Mouse (Mus musculus) stomach, embryonic 14.5 days (tissue): ENCODE measurements around the gene Iqschfp. TPM values are rescaled to one million over a fixed set of nuclear protein-coding genes. Genes with fewer than 3 reads are reported as not detected.
A peak's percentile ranks its signal among the peaks of the same experiment; 100 is the strongest.

Experiments used
- ATAC-seq: fragments of 200-750 bp; cut with Nextera tagmentation; 2 replicates; pipeline ENCODE4 v1.8.0; 2017; ENCODE audit warnings: low read depth, moderate TSS enrichment; ENCODE audit not compliant: insufficient number of reproducible peaks, insufficient read depth, low FRiP score
- H3K27ac ChIP-seq: fragments of 300-500 bp; sonication (generic); 2 replicates; pipeline ENCODE4 v1.5.1; 2014; ENCODE audit warnings: mild to moderate bottlenecking, low read length, moderate library complexity, mixed read lengths
- H3K27me3 ChIP-seq: fragments of 300-500 bp; sonication (generic); 2 replicates; pipeline ENCODE4 v1.6.1; 2014; ENCODE audit warnings: low read length, control low read depth, mixed read lengths; ENCODE audit not compliant: control insufficient read depth, insufficient read depth
- H3K36me3 ChIP-seq: fragments of 300-500 bp; sonication (generic); 2 replicates; pipeline ENCODE4 v1.6.1; 2014; ENCODE audit warnings: mild to moderate bottlenecking, control low read depth, low read length, moderate library complexity, mixed read lengths; ENCODE audit not compliant: control insufficient read depth, insufficient read depth
- H3K4me1 ChIP-seq: fragments of 300-500 bp; sonication (generic); 2 replicates; pipeline ENCODE4 v1.6.1; 2014; ENCODE audit warnings: low read length, control low read depth, mixed read lengths; ENCODE audit not compliant: control insufficient read depth, insufficient read depth
- H3K4me2 ChIP-seq: fragments of 300-500 bp; sonication (generic); replicated peaks from 2 replicates; pipeline ENCODE4 v1.6.1; 2014; ENCODE audit warnings: low read depth, low read length, control low read depth
- H3K4me3 ChIP-seq: fragments of 300-500 bp; sonication (generic); 2 replicates; pipeline ENCODE4 v1.5.1; 2014; ENCODE audit warnings: low read depth, low read length, control low read depth
- H3K9ac ChIP-seq: fragments of 300-500 bp; sonication (generic); replicated peaks from 2 replicates; pipeline ENCODE4 v1.6.1; 2014; ENCODE audit warnings: low read depth, mild to moderate bottlenecking, control low read depth, low read length, moderate library complexity, mixed read lengths
- H3K9me3 ChIP-seq: fragments of 300-500 bp; sonication (generic); 2 replicates; pipeline ENCODE4 v1.6.1; 2016; ENCODE audit warnings: low read depth, low read length, control low read depth; ENCODE audit not compliant: control insufficient read depth
- WGBS: fragments of 180-500 bp; shearing (Covaris S2); extraction: QIAGEN DNeasy Blood & Tissue Kit; methylation state at CpG from one replicate; pipeline ENCODE4 v1.1.7; 2014; 5-methylcytosine and 5-hydroxymethylcytosine counted together
- polyA plus RNA-seq: library from polyadenylated mRNA; unstranded; fragments of >200 nt; fragmentation: Nextera tagmentation; extraction: Ambion mirVana; gene quantifications from 2 replicates; pipeline ENCODE4 v1.2.1, GENCODE M21; 2014

Iqschfp gene
- polyA plus RNA-seq, 1 experiment from 2014 or later: 0.20 TPM

GRCm38 (mm10) chr3:68512327-68512726 lies 620.3 kb downstream of the Iqschfp start:
- 55% methylated on average over 11 of the region's 11 CpGs for WGBS
- no peaks in the 10 kb centered on the region for H3K36me3 ChIP-seq
- no peak for ATAC-seq

DNA sequence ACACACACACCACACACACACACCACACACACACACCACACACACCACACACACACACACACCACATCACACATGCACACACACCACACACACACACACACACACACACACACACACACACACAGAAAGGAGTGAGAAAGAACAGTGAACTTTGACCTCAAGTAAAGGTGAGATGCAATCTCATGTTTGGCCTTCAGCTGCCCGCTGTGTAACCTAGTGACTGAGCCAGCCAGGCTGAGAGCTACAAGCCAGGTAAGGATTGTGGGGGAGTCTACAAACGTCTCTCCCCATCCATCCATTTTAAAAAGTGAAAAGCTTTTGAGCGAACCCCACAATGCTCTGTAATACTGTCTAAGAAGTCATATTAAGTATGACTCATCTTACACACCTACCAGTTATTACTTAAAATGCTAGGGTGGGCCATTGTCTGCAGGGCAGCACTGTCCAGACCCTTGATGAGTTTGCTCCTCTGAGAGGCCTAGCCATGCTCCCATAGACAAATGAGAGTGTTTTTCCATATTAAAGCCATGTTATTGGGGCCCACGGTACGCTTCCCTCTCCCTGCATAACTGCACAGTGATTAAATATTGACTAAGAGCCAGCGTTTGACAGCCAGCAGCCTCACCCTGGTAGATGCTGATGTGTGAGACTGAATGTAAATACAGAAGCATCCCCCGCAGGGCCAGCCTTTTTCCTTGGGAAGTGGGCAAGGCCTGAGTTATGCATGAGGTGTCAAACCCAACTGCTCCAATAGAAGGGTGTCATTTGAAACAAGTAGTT lies 621.5 kb downstream of the Iqschfp start:
- Histone ChIP-seq H3K4me3 (no peak overlapping the region), H3K4me2 (no peak overlapping the region), H3K9ac (no peak overlapping the region), H3K9me3 (no peaks in the 10 kb centered on the region), H3K27me3 (no peaks in the 10 kb centered on the region), H3K36me3 (no peaks in the 10 kb centered on the region), H3K4me1 (0 out of 2 replicates have a peak, but pooled peaks cover 3% of the 10 kb centered on the region), H3K27ac (no peak overlapping the region)
- WGBS: 28% methylated on average over 7 of the region's 7 CpGs
- ATAC-seq: 0 out of 2 replicates have a peak, but pooled peaks have one; percentile 46

More at GRCm38 (mm10) chr3:68512327-68512726, 620.3 kb downstream of the Iqschfp start:
- Histone ChIP-seq H3K4me3 (no peak overlapping the region), H3K27me3 (no peaks in the 10 kb centered on the region), H3K9me3 (no peaks in the 10 kb centered on the region), H3K4me2 (no peak overlapping the region), H3K4me1 (peaks cover 3% of the 10 kb centered on the region; the same call in 1 of the 2 replicates), H3K27ac (no peak overlapping the region), H3K9ac (no peak overlapping the region)

DNA sequence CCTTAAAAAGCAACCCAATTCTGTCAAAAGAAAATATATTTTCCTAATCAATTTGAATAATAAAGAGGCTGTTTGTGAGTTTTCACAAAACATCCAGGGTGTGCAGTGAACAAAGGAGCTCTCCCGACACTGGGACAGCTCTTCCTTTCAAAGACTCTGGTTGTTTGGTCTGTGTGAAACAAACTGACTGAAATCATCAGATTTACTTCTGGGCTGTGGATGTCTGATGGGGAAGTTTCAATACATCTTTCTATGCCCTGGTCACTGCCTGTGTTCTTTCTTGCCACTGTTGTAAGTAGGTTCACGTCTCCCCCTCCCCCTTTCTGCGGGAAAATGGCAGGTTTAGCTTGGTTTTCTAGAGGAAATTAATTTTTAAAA lies 622.1 kb downstream of the Iqschfp start:
- 71% methylated on average over 3 of the region's 3 CpGs for WGBS
- Histone ChIP-seq H3K9me3 (no peaks in the 10 kb centered on the region), H3K4me2 (no peak overlapping the region), H3K4me1 (0 out of 2 replicates have a peak, but pooled peaks cover 3% of the 10 kb centered on the region), H3K4me3 (no peak overlapping the region), H3K36me3 (no peaks in the 10 kb centered on the region), H3K27ac (no peak overlapping the region), H3K9ac (no peak overlapping the region), H3K27me3 (no peaks in the 10 kb centered on the region)
- no peak for ATAC-seq

- H3K4me3 ChIP-seq: no peak overlapping the region
- no peaks in the 10 kb centered on the region for H3K36me3 ChIP-seq
- no peak overlapping the region for H3K4me2 ChIP-seq
- H3K9ac ChIP-seq: no peak overlapping the region
- 0 out of 2 replicates have a peak, but pooled peaks cover 3% of the 10 kb centered on the region for H3K4me1 ChIP-seq
- ATAC-seq: no peak
- no peaks in the 10 kb centered on the region for H3K27me3 ChIP-seq
- H3K9me3 ChIP-seq: no peaks in the 10 kb centered on the region
- WGBS: 86% methylated on average over 3 of the region's 3 CpGs
- H3K27ac ChIP-seq: no peak overlapping the region
Observed at GRCm38 (mm10) chr3:68514717-68515116, 622.7 kb downstream of the Iqschfp start.

DNA sequence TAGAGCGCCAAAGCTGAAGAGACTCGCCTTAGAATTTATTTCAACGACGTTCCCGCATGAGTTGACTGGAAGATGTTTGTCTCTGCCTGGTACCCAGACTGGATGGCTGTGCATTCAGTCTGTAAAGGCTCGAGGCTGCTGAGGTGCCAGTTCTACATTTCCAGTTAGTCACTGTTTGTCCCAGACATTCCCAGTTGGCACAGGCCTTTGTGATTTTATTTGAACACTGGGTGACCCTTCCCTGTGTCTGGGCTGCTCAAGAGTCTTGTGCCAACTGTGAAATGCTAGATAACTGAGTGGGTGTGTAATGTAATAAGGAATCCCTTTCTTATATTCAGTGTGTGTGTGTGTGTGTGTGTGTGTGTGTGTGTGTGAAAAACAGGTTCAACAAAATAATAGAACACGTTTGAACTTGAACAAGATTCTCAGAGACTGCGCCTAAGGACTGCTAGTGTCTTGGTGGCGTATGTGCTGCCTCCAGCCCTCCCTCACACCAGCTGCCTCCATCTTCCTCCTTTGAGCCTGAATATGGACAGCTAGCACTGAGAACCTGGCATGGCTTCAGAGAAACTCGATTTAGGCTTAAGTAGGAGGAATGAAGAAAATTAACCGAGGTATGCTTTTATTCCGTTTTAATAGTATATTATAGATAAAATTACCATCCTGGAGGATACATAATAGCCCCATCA lies 624.5 kb downstream of the Iqschfp start:
- no peaks in the 10 kb centered on the region for H3K36me3 ChIP-seq
- 77% methylated on average over 12 of the region's 12 CpGs for WGBS
- ATAC-seq: no peak

DNA sequence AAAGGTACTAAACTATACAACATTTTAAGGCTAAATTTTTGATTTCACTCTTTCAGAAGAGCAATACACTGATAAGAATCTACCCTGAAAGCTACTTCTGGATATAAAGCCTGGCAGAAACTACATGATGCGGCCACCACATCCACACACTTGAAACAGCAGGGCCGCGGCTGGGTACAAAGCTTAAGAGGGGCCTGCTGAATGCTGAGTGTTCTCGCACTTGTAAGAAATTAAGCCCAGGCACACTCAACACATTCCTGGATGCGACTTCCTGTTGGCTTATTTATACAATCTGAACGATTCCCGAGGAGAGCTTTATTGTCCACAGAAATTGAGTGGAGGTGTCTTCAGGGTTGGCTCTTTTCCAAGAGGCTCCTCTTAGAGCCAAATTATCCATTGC lies 625.2 kb downstream of the Iqschfp start:
- H3K4me2 ChIP-seq: no peak overlapping the region
- 0 out of 2 replicates have a peak, but pooled peaks cover 3% of the 10 kb centered on the region for H3K4me1 ChIP-seq
- H3K4me3 ChIP-seq: no peak overlapping the region
- H3K9ac ChIP-seq: no peak overlapping the region
- WGBS: 55% methylated on average over 7 of the region's 7 CpGs
- H3K9me3 ChIP-seq: no peaks in the 10 kb centered on the region
- H3K27ac ChIP-seq: no peak overlapping the region
- ATAC-seq: no peak
- no peaks in the 10 kb centered on the region for H3K36me3 ChIP-seq
- no peaks in the 10 kb centered on the region for H3K27me3 ChIP-seq

More for the DNA sequence above, 624.5 kb downstream of the Iqschfp start:
- Histone ChIP-seq H3K4me2 (no peak overlapping the region), H3K9ac (no peak overlapping the region), H3K27ac (no peak overlapping the region), H3K9me3 (no peaks in the 10 kb centered on the region), H3K4me1 (0 out of 2 replicates have a peak, but pooled peaks cover 3% of the 10 kb centered on the region), H3K27me3 (no peaks in the 10 kb centered on the region), H3K4me3 (no peak overlapping the region)

DNA sequence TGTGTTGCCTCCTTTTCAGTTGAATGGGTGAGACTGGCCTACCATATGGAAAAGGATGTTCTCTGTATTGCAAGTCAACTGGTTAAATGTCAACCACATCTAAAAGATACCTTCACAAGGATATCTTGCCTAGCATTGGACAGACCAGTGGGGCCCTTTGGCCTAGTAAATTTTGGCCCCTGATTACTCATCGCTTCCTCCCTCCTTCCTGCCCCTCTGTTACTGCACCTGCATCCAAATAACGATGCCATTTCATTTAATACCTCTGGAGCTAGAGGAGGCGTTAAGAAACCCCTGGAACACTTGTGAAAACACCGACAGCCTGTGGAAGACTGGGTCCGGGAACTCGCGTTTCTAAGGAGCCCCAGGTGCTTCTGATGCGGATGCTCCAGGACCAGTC lies 626.0 kb downstream of the Iqschfp start:
- 88% methylated on average over 8 of the region's 8 CpGs for WGBS
- H3K27ac ChIP-seq: no peak overlapping the region
- 0 out of 2 replicates have a peak, but pooled peaks cover 3% of the 10 kb centered on the region for H3K4me1 ChIP-seq
- H3K27me3 ChIP-seq: no peaks in the 10 kb centered on the region
- no peaks in the 10 kb centered on the region for H3K36me3 ChIP-seq
- H3K4me2 ChIP-seq: no peak overlapping the region
- no peak overlapping the region for H3K4me3 ChIP-seq
- no peaks in the 10 kb centered on the region for H3K9me3 ChIP-seq
- ATAC-seq: no peak
- H3K9ac ChIP-seq: no peak overlapping the region

DNA sequence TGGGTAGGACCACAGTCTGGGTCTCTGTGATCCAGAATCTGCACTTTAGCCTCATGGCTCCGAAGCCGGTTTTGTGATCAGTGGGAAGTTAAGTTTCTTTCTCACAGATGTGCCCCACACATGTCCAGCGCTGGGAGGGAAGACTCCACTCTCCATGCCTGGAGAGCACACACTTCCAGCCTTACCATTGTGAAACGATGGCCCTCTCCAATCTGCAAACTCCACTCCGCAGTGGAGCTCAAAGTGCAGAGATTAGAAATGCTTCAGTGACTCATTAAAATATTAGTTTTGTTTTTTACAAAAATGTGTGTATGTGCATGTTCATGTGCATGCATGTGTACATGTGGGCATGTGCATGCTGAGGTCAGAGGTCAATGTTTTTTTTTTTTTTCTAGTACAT lies 626.6 kb downstream of the Iqschfp start:
- Histone ChIP-seq H3K27me3 (no peaks in the 10 kb centered on the region), H3K4me1 (no peaks in the 10 kb centered on the region), H3K9ac (no peak overlapping the region), H3K36me3 (no peaks in the 10 kb centered on the region), H3K4me2 (no peak overlapping the region), H3K27ac (no peak overlapping the region), H3K9me3 (no peaks in the 10 kb centered on the region), H3K4me3 (no peak overlapping the region)
- 96% methylated on average over 5 of the region's 5 CpGs for WGBS
- ATAC-seq: no peak
